Mouse (Mus musculus): ENCODE data around the gene Fgfr1op. TPM values are rescaled to one million over a fixed set of nuclear protein-coding genes. Genes with fewer than 3 reads are reported as not detected.

Gene Fgfr1op
- polyA plus RNA-seq, 1 experiment from 2014 or later: 32.0 TPM

DNA sequence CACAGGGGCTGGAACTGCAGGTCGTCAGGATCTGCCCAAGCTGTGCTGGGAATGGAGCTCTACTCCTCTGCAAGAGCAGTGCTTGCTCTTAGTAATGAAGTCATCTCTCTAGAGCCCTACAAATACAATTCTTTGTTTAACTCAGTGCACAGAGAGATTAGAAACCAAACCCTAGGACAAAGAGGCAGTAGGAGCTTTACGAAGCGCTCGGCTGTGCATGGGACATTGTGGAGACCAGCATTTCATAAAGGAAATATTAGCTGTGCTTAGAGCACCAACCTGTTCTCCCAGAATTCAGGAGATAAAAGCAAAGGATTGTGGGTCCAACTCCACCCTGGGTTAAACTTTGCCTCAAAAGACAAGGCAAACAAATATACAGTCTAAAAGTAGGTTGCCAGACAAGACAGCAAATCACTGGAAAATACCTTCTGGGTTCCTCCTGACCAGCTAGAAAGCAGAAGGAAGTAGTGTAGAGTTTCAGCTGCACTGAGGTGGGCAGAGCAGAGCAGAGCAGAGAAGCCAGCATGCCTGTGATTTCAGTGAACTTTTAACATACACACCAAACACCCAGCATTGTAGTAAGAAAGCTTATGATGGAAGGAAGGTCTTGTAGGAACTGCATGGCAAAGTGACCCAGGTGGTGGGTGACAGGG, 80.9 kb downstream of the Fgfr1op start:
- 58% methylated on average over 4 of the region's 4 CpGs for WGBS
- no peaks in the 10 kb centered on the region for H3K27me3 ChIP-seq (replicated peaks; ENCODE audit: control insufficient read depth, insufficient read depth, low read length)
- H3K36me3 ChIP-seq (ENCODE audit: control insufficient read depth, insufficient read depth, low read length): no peaks in the 10 kb centered on the region
- peak; percentile 58 for ATAC-seq
- no peak overlapping the region for H3K9ac ChIP-seq (ENCODE audit: low read depth, low read length)
- H3K4me2 ChIP-seq (ENCODE audit: low read depth, low read length): no peak overlapping the region
- no peaks in the 10 kb centered on the region for H3K4me1 ChIP-seq (ENCODE audit: control insufficient read depth, insufficient read depth, low read length)
- H3K4me3 ChIP-seq (ENCODE audit: low read length): no peak overlapping the region
- H3K9me3 ChIP-seq (ENCODE audit: control insufficient read depth, low read length): no peaks in the 10 kb centered on the region
- H3K27ac ChIP-seq (ENCODE audit: low read length): peak overlapping the region; percentile 31; the same call in 1 of the 2 replicates

Other genes starting within 250 kb of the Fgfr1op start
- gene Tagap, start 239.5 kb upstream of the Fgfr1op start, polyA plus RNA-seq (2015; fragmentation: Nextera tagmentation; extraction: Ambion mirVana): 1.6 and 1.7 TPM in 2 replicates
- gene Rsph3a, start 219.9 kb upstream of the Fgfr1op start, polyA plus RNA-seq (2015; fragmentation: Nextera tagmentation; extraction: Ambion mirVana): 46.4 and 50.7 TPM in 2 replicates
- gene Gm49673, start 17.7 kb upstream of the Fgfr1op start, polyA plus RNA-seq (2015; fragmentation: Nextera tagmentation; extraction: Ambion mirVana): 0.11 TPM in 1 of 2 replicates, not detected in the other
- gene Rnaset2a, start 17.4 kb upstream of the Fgfr1op start, polyA plus RNA-seq (2015; fragmentation: Nextera tagmentation; extraction: Ambion mirVana): 39.0 and 39.6 TPM in 2 replicates
- 0.75 and 0.78 TPM in 2 replicates for gene Ccr6, start 70.5 kb downstream of the Fgfr1op start, polyA plus RNA-seq (2015; fragmentation: Nextera tagmentation; extraction: Ambion mirVana)
- 223 and 235 TPM in 2 replicates for gene Mpc1, start 117.4 kb downstream of the Fgfr1op start, polyA plus RNA-seq (2015; fragmentation: Nextera tagmentation; extraction: Ambion mirVana)
- gene Sft2d1, start 145.6 kb downstream of the Fgfr1op start, polyA plus RNA-seq (2015; fragmentation: Nextera tagmentation; extraction: Ambion mirVana): 91.7 and 92.5 TPM in 2 replicates
- 0.17 and 0.20 TPM in 2 replicates for gene Prr18, start 172.0 kb downstream of the Fgfr1op start, polyA plus RNA-seq (2015; fragmentation: Nextera tagmentation; extraction: Ambion mirVana)
- 0.22 and 0.24 TPM in 2 replicates for gene T2, start 190.5 kb downstream of the Fgfr1op start, polyA plus RNA-seq (2015; fragmentation: Nextera tagmentation; extraction: Ambion mirVana)